Mouse (Mus musculus): ENCODE results near the gene Zmiz1.

The Zmiz1 gene

DNA sequence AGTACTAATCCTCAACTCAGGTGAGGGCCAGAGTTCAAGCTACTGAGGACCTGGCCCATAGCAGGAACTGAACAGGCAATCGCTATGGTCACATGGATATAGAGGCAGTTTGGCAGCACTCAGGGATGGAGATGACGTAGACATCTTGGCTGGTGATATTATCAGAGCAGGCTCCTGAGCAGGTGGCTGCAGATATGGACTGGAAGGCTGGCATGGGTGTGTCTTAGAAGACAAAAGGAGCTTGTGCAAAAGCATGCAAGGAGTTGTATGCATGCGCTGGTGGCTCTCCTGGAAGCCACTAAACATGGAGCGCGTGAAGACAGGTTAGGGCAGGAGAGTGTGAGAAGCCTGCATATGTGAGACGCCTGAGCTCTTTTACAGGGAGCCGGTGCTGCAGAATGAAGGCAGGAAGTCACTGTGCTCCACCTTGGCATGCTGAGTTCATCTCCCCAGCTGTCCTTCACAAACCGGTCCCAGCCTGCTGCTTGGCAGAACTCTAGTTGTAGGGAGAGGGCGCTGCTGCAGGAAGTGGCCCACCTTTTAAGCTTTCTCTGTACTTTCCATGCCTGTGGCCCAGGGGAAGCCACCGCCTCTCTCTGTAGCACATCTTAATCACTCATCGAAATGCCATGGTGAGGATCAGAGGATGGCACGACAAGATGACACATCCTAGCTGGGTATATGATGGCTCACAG lies 4.8 kb upstream of the Zmiz1 start:
- DNase-seq (ENCODE audit: low spot score in 2 of 2) = no peak

DNA sequence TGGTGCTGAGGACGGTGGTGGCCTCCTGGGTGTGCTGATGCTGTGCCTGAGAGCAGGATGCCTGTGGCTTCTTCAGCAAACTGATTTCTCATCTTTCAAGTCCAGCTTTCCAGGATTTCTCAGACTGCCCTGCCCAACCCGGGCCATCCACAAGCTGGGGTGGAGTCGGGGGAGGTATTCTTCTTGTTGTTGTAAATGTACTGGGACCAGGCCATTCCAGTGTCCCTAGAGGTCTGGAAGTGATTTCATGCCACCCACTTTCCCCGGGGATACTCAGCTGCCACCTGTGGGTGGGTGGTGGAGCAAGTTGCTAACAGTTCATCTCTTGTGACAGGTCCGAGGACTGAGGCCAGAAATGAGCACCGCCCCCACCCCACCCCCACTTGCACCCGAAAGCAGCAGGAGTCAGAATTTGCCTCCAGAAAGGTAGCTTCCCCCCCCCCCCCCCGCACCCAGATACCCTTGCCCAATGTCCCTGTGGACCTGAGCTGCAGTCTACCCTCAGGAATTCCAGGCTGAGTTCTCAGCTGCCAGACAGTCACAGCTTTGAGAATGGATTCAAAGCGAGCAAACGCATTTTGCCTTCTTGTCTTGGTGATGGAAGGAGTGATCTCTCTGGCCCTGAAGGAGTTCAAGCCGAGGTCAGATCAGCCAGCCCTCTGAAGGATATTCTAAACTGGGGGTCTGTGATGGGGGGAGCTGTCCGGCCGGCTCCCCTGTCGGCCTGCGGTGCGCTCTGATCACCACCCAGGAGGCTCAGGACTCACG lies 2.1 kb upstream of the Zmiz1 start:
- DNase-seq (ENCODE audit: low spot score in 2 of 2) = no peak

- DNase-seq (ENCODE audit: low spot score in 2 of 2) = peak; percentile 84 to 85
Measured at GRCm38 (mm10) chr14:25457434-25457957, 1.5 kb upstream of the Zmiz1 start.

- DNase-seq (ENCODE audit: low spot score in 2 of 2) = peak in 1 of 2 experiments; percentile 47
Measured at GRCm38 (mm10) chr14:25458111-25459015, 622 bp upstream of the Zmiz1 start.

DNA sequence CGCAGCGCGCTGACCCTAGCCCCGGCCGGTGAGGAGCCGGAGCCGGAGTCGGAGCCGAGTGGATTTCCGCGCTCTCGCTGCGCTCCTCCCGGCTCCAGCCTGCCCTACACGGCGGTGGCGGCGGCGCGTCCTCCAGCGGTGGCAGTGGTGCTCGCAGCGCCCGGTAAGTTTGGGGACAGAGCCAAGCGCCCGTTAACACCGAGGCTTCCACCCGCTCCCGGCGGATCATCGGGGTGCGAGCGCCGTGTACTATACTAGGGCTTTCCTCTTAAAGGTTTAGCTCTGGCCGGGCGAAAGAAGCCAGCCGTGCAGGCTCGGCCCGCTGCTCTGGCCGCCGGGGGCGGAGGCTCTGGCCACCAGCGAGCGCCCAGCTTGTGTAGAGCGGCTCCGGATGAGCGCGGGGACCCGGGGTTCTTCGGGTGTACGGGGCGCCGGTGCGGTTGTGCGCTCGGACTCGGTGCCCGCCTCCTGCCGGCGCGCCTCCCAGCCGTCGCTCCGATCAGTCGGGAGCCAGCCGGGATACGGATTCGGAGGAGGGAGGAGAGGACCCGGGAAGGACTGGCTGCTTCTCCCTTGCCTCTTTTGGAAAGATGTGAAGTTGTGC lies 511 bp downstream of the Zmiz1 start:
- peak in 1 of 2 experiments; percentile 48 for DNase-seq (ENCODE audit: low spot score in 2 of 2)

GRCm38 (mm10) chr14:25459998-25460800 lies 1.2 kb downstream of the Zmiz1 start:
- no peak for DNase-seq (ENCODE audit: low spot score in 2 of 2)

GRCm38 (mm10) chr14:25460801-25461675 lies 2.1 kb downstream of the Zmiz1 start:
- peak; percentile 59 to 65 for DNase-seq (ENCODE audit: low spot score in 2 of 2)

DNA sequence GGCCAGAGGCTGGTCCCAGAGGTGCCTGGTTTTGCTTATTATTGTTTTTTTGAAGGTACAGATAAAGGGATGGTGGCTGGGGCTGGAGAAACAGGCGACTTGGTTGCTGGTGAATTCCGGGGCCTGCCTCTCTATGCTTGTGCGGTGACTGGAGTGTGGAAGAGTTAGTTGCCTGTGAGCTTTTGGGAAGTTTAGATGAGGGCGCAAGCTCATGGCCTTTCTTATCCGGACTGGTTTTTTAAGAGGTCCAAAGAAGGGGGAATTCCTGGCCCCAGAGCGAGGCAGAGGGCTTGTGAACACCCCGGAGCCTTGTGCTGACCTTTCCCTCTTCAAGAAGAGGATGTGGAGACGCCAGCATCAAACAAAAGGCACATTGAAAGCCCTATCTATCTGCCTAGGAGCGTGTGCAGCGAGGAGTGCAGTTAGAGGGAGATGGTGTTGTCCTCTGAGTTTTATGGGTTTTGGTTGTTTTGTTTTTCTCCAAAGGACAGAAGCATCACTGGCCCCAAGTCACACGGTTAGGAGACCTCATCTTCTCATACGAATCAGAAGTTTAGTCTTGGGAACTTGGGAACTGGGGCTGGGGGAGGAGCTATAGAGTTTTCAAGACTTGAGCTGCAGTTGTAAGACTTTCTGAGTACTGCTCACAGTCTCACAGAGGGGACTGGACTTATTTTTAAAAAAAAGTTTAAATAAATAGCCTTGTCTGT lies 2.8 kb downstream of the Zmiz1 start:
- DNase-seq (ENCODE audit: low spot score in 2 of 2) = no peak

- no peak for DNase-seq (ENCODE audit: low spot score in 2 of 2)
Measured at GRCm38 (mm10) chr14:25462975-25463374, 4.0 kb downstream of the Zmiz1 start.

DNA sequence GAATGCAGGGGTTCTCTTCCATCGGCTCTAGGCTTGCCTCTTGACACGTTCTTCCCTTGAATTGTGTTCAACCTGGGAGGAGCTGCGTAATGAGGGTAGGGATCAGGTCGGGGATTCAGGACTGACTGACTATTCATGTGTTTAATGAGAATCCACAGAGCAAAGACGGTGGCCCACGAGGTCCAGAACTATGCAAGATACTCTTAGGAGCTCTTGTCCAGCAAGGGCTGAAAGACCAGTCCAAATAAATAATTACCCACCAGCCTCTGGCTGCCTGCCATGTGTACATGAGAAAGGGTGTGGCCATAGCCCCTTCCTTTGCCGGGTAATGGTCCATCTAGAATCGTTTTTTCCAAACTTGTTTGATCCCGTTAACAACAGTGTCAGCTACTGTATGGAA lies 4.9 kb downstream of the Zmiz1 start:
- no peak for DNase-seq (ENCODE audit: low spot score in 2 of 2)

DNA sequence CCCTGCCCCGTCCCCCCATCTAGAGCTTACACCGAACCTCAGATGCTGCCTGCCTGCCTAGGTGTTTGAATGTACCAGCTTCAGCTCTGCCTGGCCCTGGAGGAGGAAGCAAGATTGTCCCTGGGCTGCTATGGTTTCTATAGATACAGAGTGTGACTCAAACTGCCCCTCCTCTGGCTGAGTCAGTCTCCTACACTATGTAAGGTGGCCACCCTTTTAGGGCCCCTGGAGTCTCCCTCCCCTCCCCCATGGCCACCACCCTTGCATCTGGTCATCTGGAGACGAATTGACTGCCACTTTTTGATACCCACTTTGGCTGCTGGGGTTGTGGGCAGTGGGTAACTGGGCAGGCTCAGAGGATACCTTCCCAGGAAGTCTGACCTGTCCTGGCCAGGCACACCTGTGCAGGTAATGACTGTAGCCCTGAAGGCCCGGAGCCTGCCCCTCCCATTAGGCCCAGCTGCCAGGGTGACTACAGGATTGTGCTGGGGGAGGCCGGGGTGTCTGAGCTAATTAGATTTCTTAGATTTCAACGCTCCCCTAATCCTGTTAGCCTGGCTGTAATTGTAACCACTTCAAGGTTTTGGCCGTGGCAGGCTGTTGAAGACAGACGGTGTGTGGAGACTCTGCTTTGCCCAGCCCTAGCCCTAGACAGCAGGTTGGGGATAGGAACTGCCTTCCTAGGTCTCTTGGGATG lies 5.8 kb downstream of the Zmiz1 start:
- DNase-seq (ENCODE audit: low spot score in 2 of 2) = no peak

DNA sequence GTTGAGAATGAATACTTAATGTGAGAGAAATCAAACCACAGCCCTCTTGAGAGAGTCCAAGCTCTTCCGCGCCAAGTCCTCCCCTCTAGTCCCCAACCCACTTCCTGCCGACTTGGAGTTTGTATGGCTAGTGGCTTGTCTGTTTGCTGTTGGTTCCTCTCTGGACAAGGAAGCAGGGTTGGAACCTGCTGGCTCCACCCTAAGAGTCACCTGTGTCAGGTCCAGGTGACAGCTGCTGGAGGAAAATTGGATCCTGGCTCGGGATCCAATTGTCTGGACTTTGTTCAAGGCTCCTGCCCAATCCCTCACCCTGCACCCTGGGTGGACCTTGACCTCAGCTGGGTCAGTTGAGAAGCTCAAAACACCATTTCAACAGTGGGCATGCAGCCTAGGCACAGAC lies 7.4 kb downstream of the Zmiz1 start:
- DNase-seq (ENCODE audit: low spot score in 2 of 2) = no peak

GRCm38 (mm10) chr14:25467911-25468668 lies 9.1 kb downstream of the Zmiz1 start:
- DNase-seq (ENCODE audit: low spot score in 2 of 2) = no peak

- DNase-seq (ENCODE audit: low spot score in 2 of 2) = no peak
Measured at GRCm38 (mm10) chr14:25468891-25469529, 10.0 kb downstream of the Zmiz1 start.

- no peak for DNase-seq (ENCODE audit: low spot score in 2 of 2)
Measured at GRCm38 (mm10) chr14:25470224-25470805, 11.3 kb downstream of the Zmiz1 start.

DNA sequence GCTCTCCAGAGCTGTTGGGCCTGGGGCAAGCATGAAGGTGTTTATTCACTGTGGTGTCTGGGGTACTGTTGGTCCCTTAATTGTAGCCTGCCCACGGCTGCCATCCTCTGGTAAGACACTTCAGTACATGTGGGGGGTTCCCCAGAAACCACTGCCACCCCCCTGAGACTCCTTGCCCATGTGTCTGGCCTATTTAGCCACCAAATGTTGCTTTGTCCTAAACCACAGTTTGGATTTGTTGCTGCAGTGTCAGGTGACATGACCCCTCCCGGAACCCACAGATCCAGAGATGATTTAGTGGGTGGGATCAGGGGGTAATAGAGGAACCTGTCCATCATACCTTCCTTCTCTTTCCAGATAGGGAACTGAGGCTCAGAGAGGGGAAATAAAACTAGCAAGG lies 12.1 kb downstream of the Zmiz1 start:
- DNase-seq (ENCODE audit: low spot score in 2 of 2) = no peak
